In genomic region chr6:127701036-127701783, GRCm38 (mm10) we compare ENCODE assay signal across 10 mouse cellular contexts.
DNase-seq lines count a peak whose midpoint lies in the region; ATAC-seq and TF ChIP-seq lines count a peak whose summit lies in the region.
"Had no signal": no experiment of that assay in that cellular context is flagged by ENCODE, and none has a peak within 500 bp of the region (broad histone marks: within the 10 kb centered on the region; RNA-seq: fewer than 3 reads in every experiment).

No protein-coding gene starts in this region.

- no peak for TF ChIP-seq CTCF in lung, postnatal 0 days (IDR thresholded peaks at IDR 0.05)

- H3K4me1 ChIP-seq in hindbrain, embryonic 10.5 days (replicated peaks): peaks cover 64% of the 10 kb centered on the region
- peaks cover 15% of the 10 kb centered on the region for H3K4me1 ChIP-seq in midbrain, embryonic 15.5 days
- H3K4me1 ChIP-seq in lung, postnatal 0 days (ENCODE audit: insufficient read depth, low read depth, low read length): no peaks in the 10 kb centered on the region
- no peaks in the 10 kb centered on the region for H3K4me1 ChIP-seq in intestine, embryonic 15.5 days (replicated peaks)
- H3K4me1 ChIP-seq: liver, embryonic 15.5 days; stomach, embryonic 15.5 days had no signal

- no peak overlapping the region for H3K4me2 ChIP-seq in midbrain, embryonic 15.5 days
- no peak overlapping the region for H3K4me2 ChIP-seq in lung, postnatal 0 days (replicated peaks; ENCODE audit: low read depth, low read length)
- H3K4me2 ChIP-seq in intestine, embryonic 15.5 days (replicated peaks): no peak overlapping the region
- H3K4me2 ChIP-seq: liver, embryonic 15.5 days; stomach, embryonic 15.5 days had no signal

- H3K9me3 ChIP-seq in hindbrain, embryonic 10.5 days: no peaks in the 10 kb centered on the region
- H3K9me3 ChIP-seq in midbrain, embryonic 15.5 days: no peaks in the 10 kb centered on the region
- H3K9me3 ChIP-seq in lung, postnatal 0 days (ENCODE audit: low read length): no peaks in the 10 kb centered on the region
- no peaks in the 10 kb centered on the region for H3K9me3 ChIP-seq in intestine, embryonic 15.5 days
- H3K9me3 ChIP-seq: liver, embryonic 15.5 days; stomach, embryonic 15.5 days had no signal

- peak overlapping the region; percentile 87 for H3K27ac ChIP-seq in hindbrain, embryonic 10.5 days
- H3K27ac ChIP-seq in midbrain, embryonic 15.5 days: peak overlapping the region; percentile 68
- no peak overlapping the region for H3K27ac ChIP-seq in lung, postnatal 0 days (ENCODE audit: low read length)
- H3K27ac ChIP-seq in intestine, embryonic 15.5 days: no peak overlapping the region
- H3K27ac ChIP-seq: liver, embryonic 15.5 days; stomach, embryonic 15.5 days had no signal

- 0 out of 2 replicates have a peak, but pooled peaks cover 12% of the 10 kb centered on the region for H3K27me3 ChIP-seq in hindbrain, embryonic 10.5 days (ENCODE audit: insufficient read depth, poor library complexity, severe bottlenecking)
- no peaks in the 10 kb centered on the region for H3K27me3 ChIP-seq in midbrain, embryonic 15.5 days (replicated peaks)
- no peaks in the 10 kb centered on the region for H3K27me3 ChIP-seq in lung, postnatal 0 days (replicated peaks; ENCODE audit: insufficient read depth, low read length)
- no peaks in the 10 kb centered on the region for H3K27me3 ChIP-seq in intestine, embryonic 15.5 days (replicated peaks)
- H3K27me3 ChIP-seq: liver, embryonic 15.5 days; stomach, embryonic 15.5 days had no signal

- peaks cover 72% of the 10 kb centered on the region for H3K36me3 ChIP-seq in hindbrain, embryonic 10.5 days
- H3K36me3 ChIP-seq in midbrain, embryonic 15.5 days (replicated peaks): 0 out of 2 replicates have a peak, but pooled peaks cover 4% of the 10 kb centered on the region
- no peaks in the 10 kb centered on the region for H3K36me3 ChIP-seq in lung, postnatal 0 days (ENCODE audit: insufficient read depth, low read length)
- H3K36me3 ChIP-seq in intestine, embryonic 15.5 days: no peaks in the 10 kb centered on the region
- H3K36me3 ChIP-seq: liver, embryonic 15.5 days; stomach, embryonic 15.5 days had no signal

- H3K4me3 ChIP-seq in hindbrain, embryonic 10.5 days: no peak overlapping the region
- H3K4me3 ChIP-seq in midbrain, embryonic 15.5 days: no peak overlapping the region
- H3K4me3 ChIP-seq in lung, postnatal 0 days (ENCODE audit: low read depth, low read length): no peak overlapping the region
- no peak overlapping the region for H3K4me3 ChIP-seq in intestine, embryonic 15.5 days (replicated peaks)
- H3K4me3 ChIP-seq: liver, embryonic 15.5 days; stomach, embryonic 15.5 days had no signal

- 11% methylated on average over 11 of the region's 11 CpGs for WGBS in hindbrain, embryonic 10.5 days
- 9% methylated on average over 11 of the region's 11 CpGs for WGBS in midbrain, embryonic 15.5 days
- 55% methylated on average over 9 of the region's 11 CpGs for WGBS in lung, postnatal 0 days
- 56% methylated on average over 11 of the region's 11 CpGs for WGBS in intestine, embryonic 15.5 days

- peak; percentile 86 for ATAC-seq in midbrain, embryonic 15.5 days (replicated peaks)
- no peak for ATAC-seq in lung, postnatal 0 days
- no peak for ATAC-seq in intestine, embryonic 15.5 days

- peak; percentile 83 for DNase-seq in ES-CJ7 (ENCODE audit: low read depth, low spot score)
- peak; percentile 81 for DNase-seq in embryo, embryonic 11 days
- DNase-seq in hindbrain, embryonic 10.5 days (ENCODE audit: low spot score): peak; percentile 87
- DNase-seq in lung, postnatal 0 days (ENCODE audit: low spot score): no peak
- DNase-seq in testis, postnatal 14 days (ENCODE audit: low spot score): no peak
- no peak for DNase-seq in liver

- no peak for TF ChIP-seq EP300 in lung, postnatal 0 days (IDR thresholded peaks at IDR 0.05)

- H3K9ac ChIP-seq in midbrain, embryonic 15.5 days: no peak overlapping the region
- no peak overlapping the region for H3K9ac ChIP-seq in lung, postnatal 0 days (replicated peaks; ENCODE audit: low read depth)
- H3K9ac ChIP-seq in intestine, embryonic 15.5 days: no peak overlapping the region
- H3K9ac ChIP-seq: liver, embryonic 15.5 days; stomach, embryonic 15.5 days had no signal

Comparison
In these comparisons a context has a peak if more than half of its experiments do, and no peak if none do; other contexts are left out.
1. DNase-seq: peak in ES-CJ7 (single experiment), embryo, embryonic 11 days (single experiment) and hindbrain, embryonic 10.5 days (single experiment); none in lung, postnatal 0 days (single experiment), testis, postnatal 14 days (single experiment) and liver (single experiment).
2. H3K27ac ChIP-seq: peak in hindbrain, embryonic 10.5 days (single experiment) and midbrain, embryonic 15.5 days (single experiment); none in lung, postnatal 0 days (single experiment) and intestine, embryonic 15.5 days (single experiment).